In the genomic region with DNA sequence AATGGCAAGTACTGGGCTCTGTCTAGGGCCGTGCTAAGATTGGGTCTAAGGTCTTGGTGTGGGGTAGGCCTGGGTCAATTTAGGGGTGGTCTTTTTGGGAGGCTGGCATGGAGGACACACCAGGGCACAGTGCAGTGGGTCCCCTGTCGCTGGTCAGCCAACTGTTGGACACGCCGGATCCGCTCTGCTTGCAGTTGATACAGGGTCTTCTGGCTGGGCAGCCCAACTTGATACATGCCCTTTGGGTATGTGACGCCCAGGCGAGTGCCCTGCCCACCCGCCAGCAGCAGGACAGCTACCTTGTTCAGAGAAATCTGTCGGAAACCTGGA, we compare ENCODE assay signal across 9 mouse cellular contexts. TPM values are rescaled to one million over a fixed set of nuclear protein-coding genes. Genes with fewer than 3 reads are reported as not detected.
A peak's percentile ranks its signal among the peaks of the same experiment; 100 is the strongest.
DNase-seq lines count a peak whose midpoint lies in the region; ATAC-seq and TF ChIP-seq lines count a peak whose summit lies in the region.
"Had no signal": no experiment of that assay in that cellular context is flagged by ENCODE, and none has a peak within 500 bp of the region (broad histone marks: within the 10 kb centered on the region; RNA-seq: fewer than 3 reads in every experiment).

No protein-coding gene starts in this region.

- WGBS in heart, embryonic 11.5 days (ENCODE audit: insufficient replicate concordance), result 30% methylated on average over 9 of the region's 9 CpGs
- WGBS in heart, embryonic 16.5 days, result 37% methylated on average over 9 of the region's 9 CpGs
- 36% methylated on average over 9 of the region's 9 CpGs for WGBS in liver, postnatal 0 days (ENCODE audit: insufficient replicate concordance)

- H3K4me3 ChIP-seq in heart, embryonic 11.5 days (ENCODE audit: low read depth, low read length), result peak overlapping the region; percentile 64
- peak overlapping the region; percentile 54 to 85 for H3K4me3 ChIP-seq in ES-E14 (ENCODE audit: insufficient read depth in 1 of 2, low read depth in 1 of 2, low read length in 2 of 2, poor library complexity in 1 of 2, severe bottlenecking in 1 of 2)
- peak overlapping the region; percentile 68 for H3K4me3 ChIP-seq in heart, embryonic 16.5 days (ENCODE audit: low read length)
- H3K4me3 ChIP-seq in liver, postnatal 0 days (ENCODE audit: low read depth, low read length), result peak overlapping the region; percentile 72

- ATAC-seq in heart, embryonic 11.5 days (replicated peaks; ENCODE audit: insufficient number of reproducible peaks, low FRiP score, low TSS enrichment), result no peak
- no peak for ATAC-seq in heart, embryonic 16.5 days (replicated peaks; ENCODE audit: extremely low read depth, insufficient read depth, low FRiP score)
- ATAC-seq in liver, postnatal 0 days, result no peak

- DNase-seq in heart, postnatal 14 days, result no peak
- DNase-seq in ES-E14 (ENCODE audit: low read depth, low spot score), result no peak
- no peak for DNase-seq in liver, postnatal 0 days
- no peak for DNase-seq in adrenal gland, adult 8-10 months
- DNase-seq in left cerebral cortex, adult 9 months (ENCODE audit: low spot score in 2 of 2), result no peak
- DNase-seq in layer of hippocampus, adult 9-11 months, result no peak

- no peaks in the 10 kb centered on the region for H3K9me3 ChIP-seq in heart, embryonic 11.5 days (replicated peaks; ENCODE audit: control insufficient read depth, low read length)
- no peaks in the 10 kb centered on the region for H3K9me3 ChIP-seq in ES-E14 (ENCODE audit: control insufficient read depth, insufficient read depth, low read depth, low read length)
- H3K9me3 ChIP-seq in heart, embryonic 16.5 days (replicated peaks; ENCODE audit: control insufficient read depth, low read length), result no peaks in the 10 kb centered on the region
- H3K9me3 ChIP-seq in liver, postnatal 0 days (ENCODE audit: low read length), result no peaks in the 10 kb centered on the region

- H3K4me2 ChIP-seq in heart, embryonic 11.5 days, result peak overlapping the region; percentile 99
- H3K4me2 ChIP-seq in heart, embryonic 16.5 days (ENCODE audit: low read depth, low read length), result peak overlapping the region; percentile 87
- H3K4me2 ChIP-seq in liver, postnatal 0 days (ENCODE audit: low read depth, low read length), result peak overlapping the region; percentile 93

- no peaks in the 10 kb centered on the region; the same call in 1 of the 2 replicates for H3K4me1 ChIP-seq in heart, embryonic 11.5 days (ENCODE audit: control insufficient read depth, insufficient read depth, low read length)
- H3K4me1 ChIP-seq in ES-E14 (ENCODE audit: control insufficient read depth in 2 of 2, insufficient read depth in 2 of 2, low read length in 2 of 2, poor library complexity in 1 of 2), result peaks cover 0 to 18% of the 10 kb centered on the region in 2 experiments; a peak in 3 of 4 replicates
- H3K4me1 ChIP-seq in heart, embryonic 16.5 days (ENCODE audit: control insufficient read depth, insufficient read depth, low read length), result peaks cover 4% of the 10 kb centered on the region; the same call in 1 of the 2 replicates
- peaks cover 21% of the 10 kb centered on the region for H3K4me1 ChIP-seq in liver, postnatal 0 days (ENCODE audit: insufficient read depth)

- peak overlapping the region; percentile 75; the same call in 1 of the 2 replicates for H3K9ac ChIP-seq in heart, embryonic 11.5 days (ENCODE audit: low read depth, low read length)
- H3K9ac ChIP-seq in ES-E14 (ENCODE audit: insufficient read depth, low read depth, low read length, poor library complexity, severe bottlenecking), result peak overlapping the region; percentile 82
- H3K9ac ChIP-seq in heart, embryonic 16.5 days (ENCODE audit: low read length), result peak overlapping the region; percentile 82
- H3K9ac ChIP-seq in liver, postnatal 0 days (replicated peaks), result peak overlapping the region; percentile 76

- intact Hi-C loops in heart, postnatal 14 days (cut with DNase I), result loop anchor here (5.0 kb wide), 1 partner anchor 38 kb away; no protein-coding TSS in a partner anchor

- TF ChIP-seq EP300 in liver, postnatal 0 days (IDR thresholded peaks at IDR 0.05; ENCODE audit: low read depth), result no peak

- no peaks in the 10 kb centered on the region for H3K36me3 ChIP-seq in heart, embryonic 11.5 days (ENCODE audit: control insufficient read depth, insufficient read depth, low read length)
- H3K36me3 ChIP-seq in ES-E14 (ENCODE audit: control insufficient read depth, insufficient read depth, low read length, poor library complexity, severe bottlenecking), result peaks cover 36% of the 10 kb centered on the region
- no peaks in the 10 kb centered on the region; the same call in 1 of the 2 replicates for H3K36me3 ChIP-seq in heart, embryonic 16.5 days (ENCODE audit: control insufficient read depth, insufficient read depth)
- H3K36me3 ChIP-seq in liver, postnatal 0 days (replicated peaks; ENCODE audit: insufficient read depth, low read length), result peaks cover 10% of the 10 kb centered on the region; the same call in 1 of the 2 replicates

- peaks cover 35% of the 10 kb centered on the region for H3K27me3 ChIP-seq in heart, embryonic 11.5 days (ENCODE audit: control insufficient read depth, insufficient read depth, low read length)
- H3K27me3 ChIP-seq in heart, embryonic 16.5 days (ENCODE audit: control insufficient read depth, insufficient read depth, low read length), result peaks cover 4% of the 10 kb centered on the region
- H3K27me3 ChIP-seq in liver, postnatal 0 days (ENCODE audit: insufficient read depth, low read length), result 0 out of 2 replicates have a peak, but pooled peaks cover 5% of the 10 kb centered on the region

- H3K27ac ChIP-seq in heart, embryonic 11.5 days (ENCODE audit: low read depth, low read length), result no peak overlapping the region
- H3K27ac ChIP-seq in ES-E14 (ENCODE audit: insufficient read depth, low read depth, low read length, poor library complexity, severe bottlenecking), result no peak overlapping the region
- no peak overlapping the region for H3K27ac ChIP-seq in heart, embryonic 16.5 days (ENCODE audit: low read length)
- H3K27ac ChIP-seq in liver, postnatal 0 days (ENCODE audit: low read depth), result no peak overlapping the region

- TF ChIP-seq CTCF in liver, postnatal 0 days (IDR thresholded peaks at IDR 0.05; ENCODE audit: low read depth), result no peak

- in situ Hi-C loops in ES-E14 (cut with MboI; ENCODE audit: low sequenced_read_pairs in 2 of 2, unreplicated experiment in 2 of 2), result no loop called here

TF ChIP-seq in ES-E14, 5 proteins besides CTCF, POLR2A, EP300 and RAD21:
- TF ChIP-seq ZNF384 (IDR thresholded peaks at IDR 0.05; ENCODE audit: low read depth, low read length), result no peak
- no peak for TF ChIP-seq CHD2 (IDR thresholded peaks at IDR 0.05; ENCODE audit: low read depth, low read length)
- no peak for TF ChIP-seq ZC3H11A (IDR thresholded peaks at IDR 0.05; ENCODE audit: borderline replicate concordance, low read depth, low read length)
- TF ChIP-seq HCFC1 (IDR thresholded peaks at IDR 0.05; ENCODE audit: borderline replicate concordance, insufficient read depth, low read length), result no peak

RNA-seq across cellular contexts. Expression of a gene that starts 0.8 kb away (rescaled TPM):
- polyA plus RNA-seq in heart, embryonic 11.5 days (2014; fragmentation: Nextera tagmentation; extraction: Ambion mirVana), result 10.8 and 11.2 TPM in 2 replicates
- total RNA-seq in heart, postnatal 14 days (2021), result 1 to 10 TPM; 4.5 to 6.0 TPM
- total RNA-seq in ES-E14 (2012; rRNA removed), result 18.7 and 22.0 TPM in 2 replicates
- polyA plus RNA-seq in heart, embryonic 16.5 days (2015; fragmentation: Nextera tagmentation; extraction: Ambion mirVana), result 18.8 and 19.3 TPM in 2 replicates
- 18.7 and 19.4 TPM in 2 replicates for polyA plus RNA-seq in liver, postnatal 0 days (2015; fragmentation: Nextera tagmentation; extraction: Ambion mirVana)
- 10 to 100 TPM; 29.5 to 48.3 (median 31.5) TPM for total RNA-seq in adrenal gland, adult 8-10 months (2022)

RNA-seq across cellular contexts. Expression of a gene that starts 7.4 kb away (rescaled TPM):
- polyA plus RNA-seq in heart, embryonic 11.5 days (2014; fragmentation: Nextera tagmentation; extraction: Ambion mirVana), result 16.0 and 18.2 TPM in 2 replicates
- 1 to 10 TPM in 1 of 2 experiments, under 1 TPM in 1; 0.88 to 1.5 TPM for total RNA-seq in heart, postnatal 14 days (2021)
- total RNA-seq in ES-E14 (2012; rRNA removed), result 34.4 and 53.8 TPM in 2 replicates
- 21.1 and 22.5 TPM in 2 replicates for polyA plus RNA-seq in heart, embryonic 16.5 days (2015; fragmentation: Nextera tagmentation; extraction: Ambion mirVana)
- polyA plus RNA-seq in liver, postnatal 0 days (2015; fragmentation: Nextera tagmentation; extraction: Ambion mirVana), result 5.5 and 7.4 TPM in 2 replicates
- under 1 TPM in 3 of 4 experiments, not detected in 1; 0.31 to 0.71 (median 0.61) TPM for total RNA-seq in adrenal gland, adult 8-10 months (2022)

RNA-seq across cellular contexts. Expression of a gene that starts 8.6 kb away (rescaled TPM):
- polyA plus RNA-seq in heart, embryonic 11.5 days (2014; fragmentation: Nextera tagmentation; extraction: Ambion mirVana), result 13.1 and 14.0 TPM in 2 replicates
- 1 to 10 TPM; 2.7 to 3.9 TPM for total RNA-seq in heart, postnatal 14 days (2021)
- 60.2 and 141 TPM in 2 replicates for total RNA-seq in ES-E14 (2012; rRNA removed)
- 10.3 and 10.6 TPM in 2 replicates for polyA plus RNA-seq in heart, embryonic 16.5 days (2015; fragmentation: Nextera tagmentation; extraction: Ambion mirVana)
- polyA plus RNA-seq in liver, postnatal 0 days (2015; fragmentation: Nextera tagmentation; extraction: Ambion mirVana), result 12.8 and 15.4 TPM in 2 replicates
- 10 to 100 TPM; 39.8 to 59.1 (median 45.7) TPM for total RNA-seq in adrenal gland, adult 8-10 months (2022)

RNA-seq across cellular contexts. Expression of a gene that starts 30.9 kb away (rescaled TPM):
- polyA plus RNA-seq in heart, embryonic 11.5 days (2014; fragmentation: Nextera tagmentation; extraction: Ambion mirVana), result 0.18 and 0.20 TPM in 2 replicates
- total RNA-seq in heart, postnatal 14 days (2021), result 10 to 100 TPM; 16.1 to 17.0 TPM
- total RNA-seq in ES-E14 (2012; rRNA removed), result 0.76 and 2.4 TPM in 2 replicates
- polyA plus RNA-seq in heart, embryonic 16.5 days (2015; fragmentation: Nextera tagmentation; extraction: Ambion mirVana), result 3.4 and 4.0 TPM in 2 replicates
- 2.9 and 3.6 TPM in 2 replicates for polyA plus RNA-seq in liver, postnatal 0 days (2015; fragmentation: Nextera tagmentation; extraction: Ambion mirVana)
- 1 to 10 TPM; 3.1 to 9.7 (median 5.1) TPM for total RNA-seq in adrenal gland, adult 8-10 months (2022)
- polyA plus RNA-seq: CD4-positive, CD25-positive, alpha-beta regulatory T cell, adult 4 months had no signal

RNA-seq across cellular contexts. Expression of a gene that starts 32.6 kb away (rescaled TPM):
- polyA plus RNA-seq in heart, embryonic 11.5 days (2014; fragmentation: Nextera tagmentation; extraction: Ambion mirVana), result 47.9 and 68.4 TPM in 2 replicates
- total RNA-seq in heart, postnatal 14 days (2021), result 10 to 100 TPM; 22.1 to 22.2 TPM
- 73.0 and 100 TPM in 2 replicates for total RNA-seq in ES-E14 (2012; rRNA removed)
- 24.7 and 28.4 TPM in 2 replicates for polyA plus RNA-seq in heart, embryonic 16.5 days (2015; fragmentation: Nextera tagmentation; extraction: Ambion mirVana)
- polyA plus RNA-seq in liver, postnatal 0 days (2015; fragmentation: Nextera tagmentation; extraction: Ambion mirVana), result 15.7 and 16.5 TPM in 2 replicates
- 10 to 100 TPM; 66.5 to 71.9 (median 67.6) TPM for total RNA-seq in adrenal gland, adult 8-10 months (2022)

Comparison
In these comparisons a context has a peak if more than half of its experiments do, and no peak if none do; other contexts are left out.
1. RNA of a gene that starts 7.4 kb away (total RNA-seq): 34.4 to 53.8 TPM in ES-E14; 0.88 to 1.5 TPM in heart, postnatal 14 days and 0.31 to 0.71 TPM in adrenal gland, adult 8-10 months; every median in the first group is over 10 times any median in the second.
2. RNA of a gene that starts 8.6 kb away (total RNA-seq): 60.2 to 141 TPM in ES-E14 and 39.8 to 59.1 TPM in adrenal gland, adult 8-10 months; 2.7 to 3.9 TPM in heart, postnatal 14 days; every median in the first group is over 4 times any median in the second.
3. Peak in every context shown above with its lines, with median percentiles within 50 percentile points of each other: H3K4me2 ChIP-seq, H3K4me3 ChIP-seq and H3K9ac ChIP-seq.